Mouse (Mus musculus) midbrain, embryonic 14.5 days (tissue): Measurements from ENCODE around the gene Pex12. TPM values are rescaled to one million over a fixed set of nuclear protein-coding genes. Genes with fewer than 3 reads are reported as not detected.
"Not testable (repeated sequence)": the region's sequence is repeated elsewhere in the genome, so short reads cannot be mapped to it uniquely, and the experiment has no call there.

Experiments used
- ATAC-seq: fragments of 200-750 bp; cut with Nextera tagmentation; 2 replicates; pipeline ENCODE4 v1.8.0; 2017; ENCODE audit warnings: moderate number of reproducible peaks, moderate library complexity; ENCODE audit not compliant: low FRiP score, low TSS enrichment
- DNase-seq: peaks from one replicate; pipeline ENCODE4 v3.0.0-alpha.2; 2015
- H3K27ac ChIP-seq: fragments of 300-500 bp; sonication (generic); replicated peaks from 2 replicates; pipeline ENCODE4 v1.5.1; 2014; ENCODE audit warnings: mild to moderate bottlenecking, low read depth, low read length, moderate library complexity
- H3K27me3 ChIP-seq: fragments of 300-500 bp; sonication (generic); 2 replicates; pipeline ENCODE4 v1.6.1; 2014; ENCODE audit warnings: low read length, control low read depth, mixed read lengths; ENCODE audit not compliant: control insufficient read depth, insufficient read depth
- H3K36me3 ChIP-seq: fragments of 300-500 bp; sonication (generic); 2 replicates; pipeline ENCODE4 v1.6.1; 2014; ENCODE audit warnings: low read length, control low read depth; ENCODE audit not compliant: control insufficient read depth, insufficient read depth
- H3K4me1 ChIP-seq: fragments of 300-500 bp; sonication (generic); 2 replicates; pipeline ENCODE4 v1.6.1; 2014; ENCODE audit warnings: mild to moderate bottlenecking, antibody characterized with exemption, low read length, control low read depth; ENCODE audit not compliant: control insufficient read depth, insufficient read depth
- H3K4me2 ChIP-seq: fragments of 300-500 bp; sonication (generic); 2 replicates; pipeline ENCODE4 v1.6.1; 2014; ENCODE audit warnings: mild to moderate bottlenecking, low read length, moderate library complexity
- H3K4me3 ChIP-seq: fragments of 300-500 bp; sonication (generic); replicated peaks from 2 replicates; pipeline ENCODE4 v1.5.1; 2014; ENCODE audit warnings: low read depth, low read length
- H3K9ac ChIP-seq: fragments of 300-500 bp; sonication (generic); replicated peaks from 2 replicates; pipeline ENCODE4 v1.6.1; 2014; ENCODE audit warnings: mild to moderate bottlenecking, low read length, moderate library complexity
- H3K9me3 ChIP-seq: fragments of 300-500 bp; sonication (generic); 2 replicates; pipeline ENCODE4 v1.6.1; 2016; ENCODE audit warnings: low read length, control low read depth, mixed read lengths; ENCODE audit not compliant: control insufficient read depth
- WGBS: fragments of 180-500 bp; shearing (Covaris S2); extraction: QIAGEN DNeasy Blood & Tissue Kit; methylation state at CpG from one replicate; pipeline ENCODE4 v1.1.7; 2014; 5-methylcytosine and 5-hydroxymethylcytosine counted together
- polyA plus RNA-seq: library from polyadenylated mRNA; unstranded; fragments of >200 nt; fragmentation: Nextera tagmentation; extraction: Ambion mirVana; gene quantifications from 2 replicates; pipeline ENCODE4 v1.2.1, GENCODE M21; 2014

Gene Pex12
- polyA plus RNA-seq, 1 experiment from 2014 or later, result 20.6 TPM

- no peaks in the 10 kb centered on the region for H3K9me3 ChIP-seq
- H3K27ac ChIP-seq, result no peak overlapping the region
- WGBS, result 86% methylated on average over 4 of the region's 4 CpGs
- no peaks in the 10 kb centered on the region for H3K4me1 ChIP-seq
- no peaks in the 10 kb centered on the region for H3K27me3 ChIP-seq
- H3K36me3 ChIP-seq, result no peaks in the 10 kb centered on the region
- H3K9ac ChIP-seq, result no peak overlapping the region
- H3K4me2 ChIP-seq, result no peak overlapping the region
- DNase-seq (no peak), ATAC-seq (no peak)
- H3K4me3 ChIP-seq, result no peak overlapping the region
These were observed 23.4 kb downstream of the Pex12 start for GRCm38 (mm10) chr11:83279024-83279423.

GRCm38 (mm10) chr11:83276251-83276650 lies 26.1 kb downstream of the Pex12 start:
- Histone ChIP-seq H3K4me2 (no peak overlapping the region), H3K4me1 (0 out of 2 replicates have a peak, but pooled peaks cover 6% of the 10 kb centered on the region), H3K4me3 (no peak overlapping the region), H3K36me3 (no peaks in the 10 kb centered on the region), H3K27me3 (no peaks in the 10 kb centered on the region), H3K9ac (no peak overlapping the region), H3K27ac (no peak overlapping the region), H3K9me3 (no peaks in the 10 kb centered on the region)
- ATAC-seq (no peak), DNase-seq (no peak)
- WGBS, result 69% methylated on average over 7 of the region's 7 CpGs

- Histone ChIP-seq H3K27me3 (no peaks in the 10 kb centered on the region), H3K27ac (peak overlapping the region; percentile 87; the same call in 1 of the 2 replicates)
- no peak for ATAC-seq
These were observed 30.2 kb downstream of the Pex12 start for GRCm38 (mm10) chr11:83271951-83272843.

GRCm38 (mm10) chr11:83271151-83271950 lies 31.0 kb downstream of the Pex12 start:
- WGBS, result under 1% methylated on average over 26 of the region's 26 CpGs
- Histone ChIP-seq H3K4me3 (peak overlapping the region; percentile 39), H3K36me3 (no peaks in the 10 kb centered on the region)

More at GRCm38 (mm10) chr11:83271951-83272843, 30.2 kb downstream of the Pex12 start:
- Histone ChIP-seq H3K9ac (no peak overlapping the region), H3K36me3 (no peaks in the 10 kb centered on the region), H3K4me1 (0 out of 2 replicates have a peak, but pooled peaks cover 6% of the 10 kb centered on the region), H3K4me3 (0 out of 2 replicates have a peak overlapping the region, but pooled peaks have one; percentile 2), H3K9me3 (no peaks in the 10 kb centered on the region), H3K4me2 (peak overlapping the region; percentile 71)
- 22% methylated on average over 2 of the region's 2 CpGs for WGBS
- peak; percentile 31 for DNase-seq

GRCm38 (mm10) chr11:83270842-83271150 lies 31.6 kb downstream of the Pex12 start:
- Histone ChIP-seq H3K9ac (peak overlapping the region; percentile 69), H3K4me1 (0 out of 2 replicates have a peak, but pooled peaks cover 6% of the 10 kb centered on the region), H3K27me3 (no peaks in the 10 kb centered on the region), H3K4me2 (peak overlapping the region; percentile 71), H3K27ac (peak overlapping the region; percentile 87), H3K9me3 (no peaks in the 10 kb centered on the region), H3K36me3 (no peaks in the 10 kb centered on the region), H3K4me3 (peak overlapping the region; percentile 39)
- 1% methylated on average over 6 of the region's 6 CpGs for WGBS
- DNase-seq (no peak), ATAC-seq (peak; percentile 50; the same call in 1 of the 2 replicates)

More at GRCm38 (mm10) chr11:83271151-83271950, 31.0 kb downstream of the Pex12 start:
- Histone ChIP-seq H3K4me1 (0 out of 2 replicates have a peak, but pooled peaks cover 6% of the 10 kb centered on the region), H3K27me3 (no peaks in the 10 kb centered on the region), H3K9ac (peak overlapping the region; percentile 69), H3K27ac (peak overlapping the region; percentile 87), H3K4me2 (peak overlapping the region; percentile 71), H3K9me3 (no peaks in the 10 kb centered on the region)
- ATAC-seq (peak; percentile 87), DNase-seq (peak; percentile 90)

GRCm38 (mm10) chr11:83263146-83263545 lies 39.2 kb downstream of the Pex12 start:
- WGBS, result 58% methylated on average over 3 of the region's 3 CpGs
- Histone ChIP-seq H3K4me3 (no peak overlapping the region), H3K4me1 (no peaks in the 10 kb centered on the region), H3K9ac (no peak overlapping the region), H3K36me3 (no peaks in the 10 kb centered on the region), H3K27me3 (no peaks in the 10 kb centered on the region), H3K9me3 (no peaks in the 10 kb centered on the region), H3K4me2 (no peak overlapping the region), H3K27ac (no peak overlapping the region)
- DNase-seq (peak; percentile 47), ATAC-seq (no peak)

- Histone ChIP-seq H3K27ac (no peak overlapping the region), H3K9ac (no peak overlapping the region), H3K4me1 (no peaks in the 10 kb centered on the region), H3K9me3 (no peaks in the 10 kb centered on the region), H3K4me3 (no peak overlapping the region), H3K36me3 (no peaks in the 10 kb centered on the region), H3K27me3 (no peaks in the 10 kb centered on the region), H3K4me2 (no peak overlapping the region)
- WGBS, result 98% methylated on average over 1 of the region's 1 CpGs
- DNase-seq (no peak), ATAC-seq (no peak)
These were observed 39.7 kb downstream of the Pex12 start for GRCm38 (mm10) chr11:83262673-83263072.

GRCm38 (mm10) chr11:83257211-83257610 lies 45.2 kb downstream of the Pex12 start:
- H3K27ac ChIP-seq, H3K4me1 ChIP-seq, H3K36me3 ChIP-seq, H3K27me3 ChIP-seq, ATAC-seq, H3K4me3 ChIP-seq, H3K9ac ChIP-seq, DNase-seq, H3K9me3 ChIP-seq, H3K4me2 ChIP-seq: not testable (repeated sequence)
- 69% methylated on average over 5 of the region's 5 CpGs for WGBS
